Mouse (Mus musculus): ENCODE results near the gene Heg1. TPM values are rescaled to one million over a fixed set of nuclear protein-coding genes. Genes with fewer than 3 reads are reported as not detected.

The Heg1 gene
- polyA plus RNA-seq, 1 experiment from 2014 or later: 30.5 TPM

DNA sequence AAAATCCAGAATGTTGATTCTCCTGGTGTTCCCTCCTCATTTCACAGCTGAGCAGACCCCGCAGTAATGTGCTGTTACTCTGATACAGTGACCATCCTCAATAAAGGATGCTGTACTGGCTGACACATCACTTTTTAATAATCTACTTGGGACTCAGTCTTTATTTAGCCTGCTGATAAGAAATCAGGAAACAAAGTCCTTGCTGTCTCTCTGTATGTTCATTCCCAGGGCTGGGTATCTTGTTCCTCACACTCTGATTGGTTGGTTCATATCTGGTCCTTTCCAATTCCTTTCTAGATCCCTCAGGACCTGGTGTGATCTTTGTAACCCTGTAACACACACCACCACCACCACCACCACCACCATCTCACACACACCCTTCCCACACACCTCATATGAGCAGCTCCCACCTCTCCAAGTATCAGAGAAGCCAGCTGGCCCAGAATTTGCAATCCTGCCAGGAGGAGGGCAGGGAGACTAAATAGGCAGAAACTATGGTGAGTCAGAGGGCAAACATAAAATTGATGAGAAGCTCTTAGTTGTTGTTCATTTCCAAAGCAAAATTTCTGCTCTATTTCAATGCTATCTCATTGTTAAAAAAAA lies 91.7 kb downstream of the Heg1 start:
- Histone ChIP-seq H3K9ac (no peak overlapping the region), H3K4me3 (no peak overlapping the region), H3K27me3 (no peaks in the 10 kb centered on the region), H3K4me2 (no peak overlapping the region), H3K36me3 (no peaks in the 10 kb centered on the region), H3K27ac (no peak overlapping the region), H3K4me1 (replicated peaks) (peaks cover 9% of the 10 kb centered on the region; the same call in 1 of the 2 replicates), H3K9me3 (replicated peaks) (no peaks in the 10 kb centered on the region)
- WGBS: 81% methylated on average over 1 of the region's 1 CpGs
- no peak for ATAC-seq (replicated peaks; ENCODE audit: insufficient number of reproducible peaks, insufficient read depth, low FRiP score, low read depth)

GRCm38 (mm10) chr16:33776766-33777529 lies 92.8 kb downstream of the Heg1 start:
- no peaks in the 10 kb centered on the region for H3K9me3 ChIP-seq (replicated peaks)
- H3K27me3 ChIP-seq: no peaks in the 10 kb centered on the region
- no peak overlapping the region for H3K4me2 ChIP-seq
- ATAC-seq (replicated peaks; ENCODE audit: insufficient number of reproducible peaks, insufficient read depth, low FRiP score, low read depth): no peak
- no peak overlapping the region; the same call in 1 of the 2 replicates for H3K27ac ChIP-seq
- no peak overlapping the region for H3K9ac ChIP-seq
- H3K4me3 ChIP-seq: no peak overlapping the region
- peaks cover 9% of the 10 kb centered on the region; the same call in 1 of the 2 replicates for H3K4me1 ChIP-seq (replicated peaks)
- 65% methylated on average over 7 of the region's 7 CpGs for WGBS
- H3K36me3 ChIP-seq: no peaks in the 10 kb centered on the region

DNA sequence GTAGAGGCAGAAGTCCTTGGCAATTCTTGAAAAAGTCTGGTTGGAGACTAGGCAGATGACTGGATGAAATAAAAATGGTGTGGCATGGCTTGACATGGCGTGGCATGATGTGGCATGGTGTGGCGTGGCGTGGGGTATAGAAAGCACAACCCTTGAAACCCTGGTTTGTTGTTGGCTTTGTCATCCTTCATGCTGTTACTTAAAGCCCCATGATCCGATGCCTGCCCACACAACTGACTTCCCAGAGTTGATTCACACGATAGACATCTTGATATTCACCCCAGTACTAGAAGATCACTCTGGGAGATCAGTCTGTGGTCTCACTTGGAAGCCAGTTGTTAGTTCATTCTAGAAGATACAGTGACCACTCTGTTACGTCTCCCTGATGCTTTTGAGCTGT lies 93.4 kb downstream of the Heg1 start:
- H3K4me3 ChIP-seq: no peak overlapping the region
- WGBS: 79% methylated on average over 6 of the region's 6 CpGs
- H3K27ac ChIP-seq: no peak overlapping the region; the same call in 1 of the 2 replicates
- no peaks in the 10 kb centered on the region for H3K9me3 ChIP-seq (replicated peaks)
- ATAC-seq (replicated peaks; ENCODE audit: insufficient number of reproducible peaks, insufficient read depth, low FRiP score, low read depth): no peak
- no peak overlapping the region for H3K4me2 ChIP-seq
- no peaks in the 10 kb centered on the region for H3K36me3 ChIP-seq
- no peak overlapping the region for H3K9ac ChIP-seq
- H3K27me3 ChIP-seq: no peaks in the 10 kb centered on the region
- H3K4me1 ChIP-seq (replicated peaks): peaks cover 9% of the 10 kb centered on the region; the same call in 1 of the 2 replicates

- Histone ChIP-seq H3K27me3 (no peaks in the 10 kb centered on the region), H3K4me2 (no peak overlapping the region), H3K36me3 (no peaks in the 10 kb centered on the region), H3K27ac (no peak overlapping the region), H3K4me3 (no peak overlapping the region), H3K9me3 (replicated peaks) (no peaks in the 10 kb centered on the region), H3K4me1 (replicated peaks) (peaks cover 4% of the 10 kb centered on the region; the same call in 1 of the 2 replicates), H3K9ac (no peak overlapping the region)
- WGBS: 62% methylated on average over 5 of the region's 5 CpGs
- no peak for ATAC-seq (replicated peaks; ENCODE audit: insufficient number of reproducible peaks, insufficient read depth, low FRiP score, low read depth)
These were observed 97.9 kb downstream of the Heg1 start for GRCm38 (mm10) chr16:33781789-33782728.

GRCm38 (mm10) chr16:33782729-33783091 lies 98.5 kb downstream of the Heg1 start:
- H3K27me3 ChIP-seq: no peaks in the 10 kb centered on the region
- no peak overlapping the region for H3K27ac ChIP-seq
- H3K36me3 ChIP-seq: no peaks in the 10 kb centered on the region
- no peak for ATAC-seq (replicated peaks; ENCODE audit: insufficient number of reproducible peaks, insufficient read depth, low FRiP score, low read depth)
- peaks cover 9% of the 10 kb centered on the region; the same call in 1 of the 2 replicates for H3K4me1 ChIP-seq (replicated peaks)
- no peak overlapping the region for H3K4me2 ChIP-seq
- no peaks in the 10 kb centered on the region for H3K9me3 ChIP-seq (replicated peaks)
- no peak overlapping the region for H3K9ac ChIP-seq
- H3K4me3 ChIP-seq: no peak overlapping the region
- 80% methylated on average over 1 of the region's 1 CpGs for WGBS

- no peaks in the 10 kb centered on the region for H3K36me3 ChIP-seq
These were observed 100.4 kb downstream of the Heg1 start for GRCm38 (mm10) chr16:33784547-33784946.

DNA sequence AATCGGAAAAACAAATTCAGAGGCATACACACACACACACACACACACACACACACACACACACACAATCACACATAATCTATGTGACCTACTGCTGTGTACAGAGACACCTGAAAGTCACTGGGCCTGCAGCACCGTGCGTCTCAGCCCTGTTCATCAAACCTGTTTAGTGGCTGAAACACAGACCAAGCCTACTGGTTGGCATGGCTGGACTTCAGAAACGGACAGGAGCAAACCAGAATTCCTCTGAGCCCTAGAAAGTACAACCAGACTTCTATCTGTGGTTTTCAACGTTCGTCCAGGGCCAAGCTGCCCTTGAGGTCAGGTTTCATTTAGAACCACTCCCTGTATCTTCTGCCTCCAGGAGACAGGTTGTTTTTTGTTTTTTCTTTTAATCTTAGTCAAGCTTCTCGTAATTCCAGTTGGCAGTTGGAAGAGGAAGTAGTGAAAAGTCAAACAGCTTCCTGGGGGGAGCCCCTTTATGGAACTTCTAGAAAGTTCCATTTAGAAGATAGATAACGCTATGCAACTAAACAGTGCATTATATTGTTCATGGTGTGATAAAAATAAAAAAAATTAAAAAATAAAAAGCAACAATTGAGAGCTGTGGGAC lies 101.0 kb downstream of the Heg1 start:
- Histone ChIP-seq H3K36me3 (no peaks in the 10 kb centered on the region), H3K4me3 (no peak overlapping the region), H3K9ac (no peak overlapping the region), H3K4me2 (no peak overlapping the region), H3K9me3 (replicated peaks) (no peaks in the 10 kb centered on the region), H3K27ac (no peak overlapping the region), H3K27me3 (no peaks in the 10 kb centered on the region), H3K4me1 (replicated peaks) (peaks cover 9% of the 10 kb centered on the region; the same call in 1 of the 2 replicates)
- 60% methylated on average over 8 of the region's 8 CpGs for WGBS
- no peak for ATAC-seq (replicated peaks; ENCODE audit: insufficient number of reproducible peaks, insufficient read depth, low FRiP score, low read depth)

More at GRCm38 (mm10) chr16:33784547-33784946, 100.4 kb downstream of the Heg1 start:
- Histone ChIP-seq H3K9me3 (replicated peaks) (no peaks in the 10 kb centered on the region), H3K9ac (no peak overlapping the region), H3K4me3 (no peak overlapping the region), H3K4me2 (no peak overlapping the region), H3K27ac (no peak overlapping the region), H3K27me3 (no peaks in the 10 kb centered on the region), H3K4me1 (replicated peaks) (peaks cover 9% of the 10 kb centered on the region; the same call in 1 of the 2 replicates)
- ATAC-seq (replicated peaks; ENCODE audit: insufficient number of reproducible peaks, insufficient read depth, low FRiP score, low read depth): no peak
- 81% methylated on average over 1 of the region's 1 CpGs for WGBS

GRCm38 (mm10) chr16:33786657-33787390 lies 102.7 kb downstream of the Heg1 start:
- Histone ChIP-seq H3K27me3 (no peaks in the 10 kb centered on the region), H3K27ac (no peak overlapping the region), H3K4me3 (no peak overlapping the region), H3K9me3 (replicated peaks) (no peaks in the 10 kb centered on the region), H3K9ac (no peak overlapping the region), H3K4me1 (replicated peaks) (peaks cover 9% of the 10 kb centered on the region; the same call in 1 of the 2 replicates), H3K36me3 (no peaks in the 10 kb centered on the region), H3K4me2 (no peak overlapping the region)
- WGBS: 58% methylated on average over 7 of the region's 7 CpGs
- ATAC-seq (replicated peaks; ENCODE audit: insufficient number of reproducible peaks, insufficient read depth, low FRiP score, low read depth): no peak

DNA sequence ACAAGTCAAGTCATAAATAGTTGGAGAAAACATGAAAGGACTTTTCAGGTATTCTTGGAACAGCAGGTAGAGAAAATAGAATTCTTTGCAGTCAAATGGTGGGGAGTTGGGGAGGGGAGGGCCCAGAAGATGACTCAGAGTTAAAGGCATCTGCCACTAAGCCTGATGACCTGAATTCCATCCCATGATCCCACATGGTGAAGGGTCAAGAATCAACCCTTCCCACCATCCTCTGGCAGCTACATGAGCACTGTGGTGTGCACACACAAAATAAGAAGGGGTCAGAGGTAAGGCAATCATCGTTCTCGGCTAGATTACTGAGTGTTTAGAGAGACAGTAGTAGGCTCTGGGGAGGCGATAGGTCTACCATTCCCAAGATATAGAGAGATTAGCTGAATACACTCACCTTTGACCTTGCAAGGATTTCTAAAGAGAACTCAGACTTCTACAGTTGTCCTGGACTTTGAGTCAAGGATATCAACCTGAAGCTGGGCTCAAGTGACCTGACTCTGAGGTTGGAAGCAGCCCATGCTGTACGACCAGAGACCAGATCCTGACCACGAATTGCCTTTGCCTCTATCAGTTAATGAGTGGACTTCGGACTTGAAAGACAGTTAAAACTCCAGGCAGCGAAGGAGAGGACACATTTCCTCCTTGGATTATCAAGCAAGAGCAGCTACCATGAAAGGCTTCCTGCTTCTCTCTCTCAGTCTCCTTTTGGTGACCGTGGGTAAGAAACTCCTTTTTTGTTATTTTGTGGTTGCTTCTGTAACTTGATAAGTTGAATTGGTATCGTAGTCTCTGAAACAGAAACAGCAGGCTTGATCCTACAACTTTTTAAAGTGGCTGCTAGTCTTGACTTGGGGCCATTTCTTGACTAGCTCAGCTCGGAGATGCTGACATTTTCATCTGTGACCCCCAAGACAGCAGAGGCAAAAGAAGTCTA lies 109.9 kb downstream of the Heg1 start, which contains the start of gene Muc13:
Gene Muc13 (plus strand): TSS at position 192 of the 946 bp plus-strand sequence.
- Histone ChIP-seq H3K4me1 (replicated peaks) (no peaks in the 10 kb centered on the region), H3K4me2 (no peak within 1 kb of the TSS), H3K27me3 (no peaks in the 10 kb centered on the region), H3K36me3 (no peaks in the 10 kb centered on the region), H3K4me3 (no peak within 1 kb of the TSS), H3K9ac (no peak within 1 kb of the TSS), H3K27ac (no peak within 1 kb of the TSS), H3K9me3 (replicated peaks) (no peaks in the 10 kb centered on the region)
- ATAC-seq (replicated peaks; ENCODE audit: insufficient number of reproducible peaks, insufficient read depth, low FRiP score, low read depth): no peak
- WGBS: 76% methylated on average over 10 of the region's 10 CpGs

Data from heart, embryonic 15.5 days (tissue).